Mouse (Mus musculus) ES-Bruce4 (cell line): ENCODE measurements around the gene Ctnnb1. TPM values are rescaled to one million over a fixed set of nuclear protein-coding genes. Genes with fewer than 3 reads are reported as not detected.

Experiments
- H3K27ac ChIP-seq: 2 replicates; pipeline ENCODE4 v1.5.1; 2012; ENCODE audit warnings: low read length, inconsistent platforms; ENCODE audit not compliant: insufficient read depth
- H3K27me3 ChIP-seq: 2 replicates; pipeline ENCODE4 v1.6.1; 2012; ENCODE audit warnings: mild to moderate bottlenecking, low read length, inconsistent platforms; ENCODE audit not compliant: control insufficient read depth, poor library complexity, insufficient read depth, severe bottlenecking
- H3K36me3 ChIP-seq: 2 replicates; pipeline ENCODE4 v1.6.1; 2012; ENCODE audit warnings: inconsistent platforms, mild to moderate bottlenecking, low read length, moderate library complexity; ENCODE audit not compliant: control insufficient read depth, poor library complexity, insufficient read depth, severe bottlenecking
- H3K4me1 ChIP-seq: one replicate; pipeline ENCODE4 v1.8.1; 2011; ENCODE audit warnings: low read length; ENCODE audit not compliant: control insufficient read depth, insufficient read depth
- H3K4me3 ChIP-seq: 2 replicates; pipeline ENCODE4 v1.5.1; 2011; ENCODE audit warnings: low read depth, mild to moderate bottlenecking, low read length
- H3K9ac ChIP-seq: 2 replicates; pipeline ENCODE4 v1.6.1; 2012; ENCODE audit warnings: low read depth, mild to moderate bottlenecking, inconsistent platforms; ENCODE audit not compliant: poor library complexity, severe bottlenecking
- H3K9me3 ChIP-seq: replicated peaks from 2 replicates; pipeline ENCODE4 v1.6.1; 2012; ENCODE audit warnings: mild to moderate bottlenecking, low read length, inconsistent platforms; ENCODE audit not compliant: control insufficient read depth, poor library complexity, insufficient read depth, severe bottlenecking
- CTCF ChIP-seq: IDR thresholded peaks from one replicate; pipeline ENCODE4 v1.8.1; 2011; ENCODE audit warnings: low read depth, low read length
- EP300 ChIP-seq: IDR thresholded peaks from 2 replicates; pipeline ENCODE4 v1.6.1; 2011; ENCODE audit warnings: low read depth, low read length; ENCODE audit not compliant: insufficient read depth
- POLR2A ChIP-seq: IDR thresholded peaks from one replicate; pipeline ENCODE4 v1.8.1; 2011; ENCODE audit warnings: low read length; ENCODE audit not compliant: insufficient read depth
- polyA plus RNA-seq: library from polyadenylated mRNA; stranded (reverse); fragments of >200 nt; gene quantifications from 2 replicates; pipeline ENCODE4 v1.2.4, GENCODE M21; 2011; ENCODE audit warnings: low read depth; ENCODE audit not compliant: missing spikeins, insufficient read depth, insufficient read length

Gene Ctnnb1
- polyA plus RNA-seq, 1 experiment = 830 TPM

DNA sequence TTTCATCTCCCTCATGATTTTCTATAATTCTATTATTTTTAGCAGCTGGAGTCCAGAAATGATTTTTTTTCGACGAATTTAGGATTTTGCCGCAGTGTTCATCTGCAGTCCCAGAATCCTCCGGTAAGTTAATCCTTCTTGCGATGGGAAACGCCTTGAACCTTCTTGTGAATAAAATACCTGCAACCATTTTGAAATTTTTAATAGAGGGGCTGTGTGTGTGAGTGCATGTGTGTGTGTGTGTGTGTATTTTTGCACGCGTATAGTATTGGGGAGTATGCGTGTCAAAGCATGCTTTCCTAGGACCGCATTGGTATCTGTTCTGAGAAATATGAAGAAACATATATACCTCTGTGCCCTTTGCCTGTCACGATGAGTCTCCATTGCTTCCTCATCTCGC lies 1.0 kb downstream of the Ctnnb1 start:
- Histone ChIP-seq H3K36me3 (no peaks in the 10 kb centered on the region), H3K27me3 (no peaks in the 10 kb centered on the region), H3K9me3 (no peaks in the 10 kb centered on the region), H3K27ac (no peak overlapping the region), H3K4me3 (no peak overlapping the region), H3K4me1 (peaks cover 3% of the 10 kb centered on the region), H3K9ac (no peak overlapping the region)
- no peak for TF ChIP-seq CTCF
- TF ChIP-seq EP300 = no peak
- no peak for TF ChIP-seq POLR2A

DNA sequence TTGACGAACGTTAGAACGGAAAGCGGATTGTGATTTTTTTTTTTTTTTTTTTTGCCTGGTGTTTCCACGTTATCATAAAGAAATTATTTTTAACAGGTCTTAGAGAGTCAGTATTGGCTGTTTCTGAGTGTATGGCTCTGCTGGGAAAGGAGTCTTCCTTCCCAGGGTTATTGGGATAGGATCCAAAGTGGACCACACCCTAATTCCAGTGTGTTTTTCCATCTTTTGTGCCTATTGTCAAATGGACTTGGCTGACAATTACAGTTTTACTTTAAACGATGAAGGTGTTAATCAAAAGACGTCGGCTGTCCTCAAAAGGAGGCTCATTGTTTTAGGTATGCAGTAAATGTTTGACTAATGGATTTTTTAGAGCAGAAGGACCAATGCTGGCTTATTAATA lies 1.8 kb downstream of the Ctnnb1 start:
- Histone ChIP-seq H3K4me3 (no peak overlapping the region), H3K9ac (no peak overlapping the region), H3K27ac (no peak overlapping the region), H3K36me3 (no peaks in the 10 kb centered on the region), H3K9me3 (no peaks in the 10 kb centered on the region), H3K27me3 (no peaks in the 10 kb centered on the region), H3K4me1 (peaks cover 6% of the 10 kb centered on the region)
- TF ChIP-seq POLR2A (no peak), CTCF (no peak), EP300 (no peak)

DNA sequence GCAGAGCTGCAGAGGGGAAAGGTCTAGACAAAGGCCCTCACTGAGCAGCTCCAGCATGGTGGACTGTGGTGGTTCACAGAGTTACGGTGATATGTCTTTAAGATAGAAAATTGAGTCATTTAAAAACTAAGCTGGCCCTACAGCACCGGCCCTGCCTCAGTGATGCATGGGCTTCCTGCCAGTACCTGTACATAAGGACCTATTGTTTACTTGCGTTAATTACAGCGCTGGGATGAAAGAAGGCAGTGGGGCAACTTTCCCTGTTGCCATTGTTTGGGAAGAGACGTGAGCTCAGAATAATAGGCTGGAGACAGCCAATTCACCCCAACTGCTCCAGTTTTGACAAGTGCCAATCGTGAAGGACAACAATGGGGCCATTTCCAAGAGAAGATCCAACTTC lies 3.4 kb downstream of the Ctnnb1 start:
- Histone ChIP-seq H3K4me1 (peaks cover 5% of the 10 kb centered on the region), H3K4me3 (no peak overlapping the region), H3K9me3 (no peaks in the 10 kb centered on the region), H3K27ac (peak overlapping the region; percentile 22), H3K27me3 (no peaks in the 10 kb centered on the region), H3K9ac (0 out of 2 replicates have a peak overlapping the region, but pooled peaks have one; percentile 41), H3K36me3 (peaks cover 1% of the 10 kb centered on the region; the same call in 1 of the 2 replicates)
- TF ChIP-seq POLR2A (no peak), EP300 (no peak), CTCF (no peak)

DNA sequence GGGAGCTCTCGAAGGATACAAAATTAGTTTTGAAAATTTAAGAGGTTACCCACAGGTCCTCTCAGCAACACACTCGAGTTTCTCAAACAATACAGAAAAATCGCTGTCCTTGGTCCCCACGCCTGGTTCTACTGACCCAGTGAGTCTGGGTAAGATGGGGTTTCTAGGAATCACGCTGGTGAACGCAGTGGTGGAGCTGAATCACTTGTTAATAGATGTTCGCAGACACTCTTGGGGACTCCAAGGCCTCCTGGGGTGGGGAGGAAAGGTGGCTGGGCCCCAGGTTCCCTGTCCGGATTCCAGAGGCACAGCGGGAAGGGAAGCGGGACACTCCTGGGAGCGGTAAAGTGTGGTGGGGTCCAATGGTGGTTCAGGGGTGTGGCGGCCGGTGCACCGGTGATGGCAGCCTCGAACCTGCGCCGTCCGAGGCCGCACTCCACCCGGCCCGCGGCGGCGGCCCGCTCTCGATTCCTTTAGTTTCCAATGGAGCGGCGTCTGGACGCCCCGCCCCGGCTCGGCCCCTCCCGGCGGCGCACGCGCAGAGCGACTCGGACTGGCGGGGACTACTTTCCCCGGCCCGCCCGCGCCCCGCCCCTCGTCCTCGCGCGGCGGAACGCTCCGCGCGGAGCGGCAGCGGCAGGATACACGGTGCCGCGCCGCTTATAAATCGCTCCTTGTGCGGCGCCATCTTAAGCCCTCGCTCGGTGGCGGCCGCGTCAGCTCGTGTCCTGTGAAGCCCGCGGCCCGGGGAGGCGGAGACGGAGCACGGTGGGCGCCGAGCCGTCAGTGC lies 4.0 kb downstream of the Ctnnb1 start:
- peak overlapping the region; percentile 22; the same call in 1 of the 2 replicates for H3K27ac ChIP-seq
- H3K4me3 ChIP-seq = peak overlapping the region; percentile 70
- H3K9ac ChIP-seq = peak overlapping the region; percentile 94
- H3K27me3 ChIP-seq = no peaks in the 10 kb centered on the region
- peaks cover 5% of the 10 kb centered on the region for H3K4me1 ChIP-seq
- peaks cover 6% of the 10 kb centered on the region; the same call in 1 of the 2 replicates for H3K36me3 ChIP-seq
- peak; percentile 48; the same call in 1 of the 2 replicates for TF ChIP-seq EP300
- peak; percentile 85 for TF ChIP-seq POLR2A
- TF ChIP-seq CTCF = no peak
- H3K9me3 ChIP-seq = no peaks in the 10 kb centered on the region

DNA sequence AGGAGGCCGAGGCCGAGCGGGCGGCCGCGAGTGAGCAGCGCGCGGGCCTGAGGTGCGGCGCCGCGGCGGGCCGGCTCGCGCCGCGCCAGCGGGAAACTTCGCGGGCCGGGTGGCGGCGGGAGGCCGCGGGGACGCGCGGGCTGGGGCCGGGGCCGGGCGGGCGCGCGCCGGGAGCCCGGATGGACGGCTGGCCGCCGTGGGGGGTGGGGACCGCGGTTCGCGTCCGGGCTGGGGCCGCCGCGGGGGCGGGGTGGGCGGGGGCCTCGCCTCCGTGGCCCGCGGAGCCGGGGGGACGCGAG lies 4.5 kb downstream of the Ctnnb1 start:
- TF ChIP-seq CTCF = no peak
- TF ChIP-seq EP300 = no peak
- TF ChIP-seq POLR2A = no peak
- H3K4me1 ChIP-seq = peaks cover 5% of the 10 kb centered on the region
- peak overlapping the region; percentile 64; the same call in 1 of the 2 replicates for H3K27ac ChIP-seq
- H3K4me3 ChIP-seq = peak overlapping the region; percentile 98
- peaks cover 6% of the 10 kb centered on the region; the same call in 1 of the 2 replicates for H3K36me3 ChIP-seq
- peak overlapping the region; percentile 94 for H3K9ac ChIP-seq
- H3K9me3 ChIP-seq = no peaks in the 10 kb centered on the region
- no peaks in the 10 kb centered on the region for H3K27me3 ChIP-seq
